Comparison of ENCODE assay signal across 24 mouse cellular contexts in genomic region chr3:97676126-97676525, GRCm38 (mm10). TPM values are rescaled to one million over a fixed set of nuclear protein-coding genes. Genes with fewer than 3 reads are reported as not detected.
DNase-seq lines count a peak whose midpoint lies in the region.
"Had no signal": no experiment of that assay in that cellular context is flagged by ENCODE, and none has a peak within 500 bp of the region (broad histone marks: within the 10 kb centered on the region; RNA-seq: fewer than 3 reads in every experiment).

No protein-coding gene starts in this region.

- intact Hi-C loops in heart, postnatal 10 days (cut with DNase I) = no loop called here

- DNase-seq in heart, adult 11 months = peak; percentile 54
- no peak for DNase-seq in heart, postnatal 10 days
- DNase-seq in 3T3-L1 (ENCODE audit: low read depth, low spot score) (peak; percentile 53), NIH3T3 (ENCODE audit: low read depth) (peak; percentile 23)
- no peak for DNase-seq in layer of hippocampus, adult 18-20 months (ENCODE audit: low spot score in 2 of 2)
- DNase-seq in kidney, postnatal 25 days = no peak
- DNase-seq: adrenal gland, adult 2 months; adrenal gland, adult 8-10 months; adrenal gland, postnatal 10 days; adrenal gland, postnatal 14 days; adrenal gland, postnatal 25 days; adrenal gland, postnatal 36 days; B cell, adult 2 months; cerebellum, adult 11 months; cerebellum, adult 11-12 months; cerebellum, adult 18-20 months; cerebellum, adult 2 months; cerebellum, adult 8-10 months had no signal

RNA-seq across cellular contexts. Expression of gene Gm17651, which starts 1.6 kb away (rescaled TPM):
- not detected for total RNA-seq in heart, postnatal 10 days (2021)
- not detected for total RNA-seq in layer of hippocampus, adult 18-20 months (2021)
- total RNA-seq: adrenal gland, adult 18-20 months; adrenal gland, adult 2 months; adrenal gland, adult 8-10 months; adrenal gland, postnatal 10 days; adrenal gland, postnatal 14 days; adrenal gland, postnatal 25 days; adrenal gland, postnatal 36 days; adrenal gland, postnatal 4 days; CH12.LX; ES-E14; G1E; MEL had no signal

RNA-seq across cellular contexts. Expression of gene Prkab2, which starts 18.1 kb away (rescaled TPM):
- 10 to 100 TPM; 17.5 to 18.8 TPM for total RNA-seq in heart, postnatal 10 days (2021)
- total RNA-seq in layer of hippocampus, adult 18-20 months (2021) = 10 to 100 TPM; 35.3 TPM

RNA-seq across cellular contexts. Expression of gene Fmo5, which starts 47.5 kb away (rescaled TPM):
- 1 to 10 TPM; 7.5 to 7.6 TPM for total RNA-seq in heart, postnatal 10 days (2021)
- total RNA-seq in layer of hippocampus, adult 18-20 months (2021) = 1 to 10 TPM; 4.4 to 6.7 TPM

Comparison
In these comparisons a context has a peak if more than half of its experiments do, and no peak if none do; other contexts are left out.
1. DNase-seq: peak in heart, adult 11 months (single experiment), 3T3-L1 (single experiment) and NIH3T3 (single experiment); none in heart, postnatal 10 days (0 of 2), layer of hippocampus, adult 18-20 months (0 of 2) and kidney, postnatal 25 days (0 of 2).